Mouse (Mus musculus) frontal cortex, adult (tissue): ENCODE data around the gene Rbm5.

Experiments used
- ATAC-seq: cut with Nextera tagmentation; 2 replicates; pipeline ENCODE4 v1.9.2; 2017; ENCODE audit warnings: mild to moderate bottlenecking, moderate library complexity, mixed read lengths; ENCODE audit not compliant: low TSS enrichment

Rbm5 gene

DNA sequence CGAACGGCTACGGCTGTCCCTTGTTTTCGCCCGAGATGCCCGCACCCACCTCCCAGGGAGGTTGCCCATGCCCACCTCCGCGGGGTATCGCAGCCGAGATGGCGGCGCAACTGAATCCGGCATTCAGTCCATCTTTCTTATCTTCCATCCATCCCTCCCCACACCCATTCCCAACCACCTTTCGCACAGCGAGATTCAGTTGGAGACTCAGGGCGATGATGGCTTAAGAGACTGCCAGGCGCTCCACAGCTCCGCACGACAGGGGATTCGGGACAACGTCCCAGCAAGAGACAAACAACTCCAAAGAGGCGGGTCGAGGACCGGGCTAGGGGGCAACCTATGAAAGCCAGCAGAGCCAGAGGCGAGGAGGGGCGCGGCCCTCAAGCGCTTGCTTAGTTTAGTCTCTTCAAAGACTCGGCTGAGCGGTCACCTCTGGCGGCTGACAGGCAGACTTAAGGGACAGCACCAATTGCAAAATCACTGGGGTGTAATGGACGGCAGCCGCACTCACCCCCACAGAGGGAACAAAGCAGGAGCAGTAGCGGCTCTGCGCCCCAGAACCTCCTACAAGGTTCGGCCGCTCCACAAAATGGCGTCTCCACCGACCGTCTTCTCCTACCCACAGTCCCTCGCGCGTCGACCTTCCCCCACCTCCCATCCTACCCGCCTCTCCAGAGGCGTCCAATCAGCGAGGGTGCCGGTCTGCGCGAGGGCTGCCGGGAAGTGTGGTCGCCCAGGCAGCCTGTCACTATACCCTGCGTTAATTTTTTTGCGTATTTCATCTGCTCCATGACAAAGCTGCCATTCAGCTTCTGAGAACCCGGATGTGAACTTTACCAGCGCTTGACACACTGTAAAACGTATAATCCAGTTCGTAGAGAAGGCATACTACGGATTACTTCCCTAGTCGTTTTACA is at the start of gene Rbm5:
TSS of gene Rbm5 (minus strand) at position 623 of the 917 bp plus-strand sequence.
- ATAC-seq: peak; percentile 98

DNA sequence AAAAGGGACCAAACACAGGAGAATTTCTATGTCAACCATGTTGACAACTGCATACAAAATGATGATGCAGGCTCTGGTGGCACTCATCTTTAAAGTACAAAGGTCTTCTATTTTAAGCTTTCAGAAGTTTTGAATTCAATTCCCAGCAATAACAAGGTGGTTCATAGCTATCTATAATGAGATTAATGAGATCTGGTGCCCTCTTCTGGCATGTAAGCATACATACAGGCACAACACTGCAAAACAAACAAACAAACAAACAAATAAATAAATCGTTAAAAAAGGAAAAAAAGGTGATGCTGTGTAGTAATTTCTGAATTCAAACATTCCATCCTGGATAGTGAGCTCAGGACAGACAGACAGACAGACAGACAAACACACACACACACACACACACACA is 41.3 kb upstream of the Rbm5 start:
- no peak for ATAC-seq

DNA sequence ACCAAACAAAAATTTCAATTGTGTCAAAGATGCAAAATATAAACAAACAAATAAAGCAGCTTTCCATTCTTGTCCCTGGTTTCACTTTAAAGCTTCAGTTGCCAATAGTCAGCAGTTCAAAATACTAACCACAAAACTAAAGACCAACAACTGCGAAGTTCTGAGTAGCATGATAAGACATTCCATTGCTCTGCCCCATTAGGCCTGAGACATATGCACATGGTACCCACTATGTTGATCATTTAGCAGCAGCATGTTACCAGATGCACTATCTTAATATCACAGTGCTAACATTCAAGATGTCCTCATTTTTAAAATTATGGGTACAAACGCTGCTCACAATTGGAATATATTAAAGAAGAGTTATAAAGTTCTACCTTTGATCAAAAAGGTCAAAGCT is 40.2 kb upstream of the Rbm5 start:
- ATAC-seq: no peak

DNA sequence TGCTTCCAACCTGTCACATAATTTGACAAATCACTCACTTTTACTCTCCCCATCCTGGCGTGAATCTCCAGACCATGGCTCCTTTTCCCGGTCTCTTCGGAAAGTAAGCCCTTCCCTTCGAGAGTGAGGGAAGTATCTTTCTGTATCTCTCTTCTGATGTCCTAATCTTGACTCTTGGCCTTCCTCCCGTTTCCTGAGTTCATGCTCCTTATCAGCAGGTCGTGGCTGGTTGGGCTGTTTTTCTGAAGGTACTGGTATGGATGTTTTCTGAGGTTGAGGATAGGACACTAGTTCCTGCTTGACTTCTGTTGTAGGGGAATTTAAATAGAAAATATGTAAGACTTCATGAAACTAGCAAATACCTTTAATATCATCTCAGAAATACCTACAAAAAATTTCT is 20.9 kb upstream of the Rbm5 start:
- no peak for ATAC-seq

DNA sequence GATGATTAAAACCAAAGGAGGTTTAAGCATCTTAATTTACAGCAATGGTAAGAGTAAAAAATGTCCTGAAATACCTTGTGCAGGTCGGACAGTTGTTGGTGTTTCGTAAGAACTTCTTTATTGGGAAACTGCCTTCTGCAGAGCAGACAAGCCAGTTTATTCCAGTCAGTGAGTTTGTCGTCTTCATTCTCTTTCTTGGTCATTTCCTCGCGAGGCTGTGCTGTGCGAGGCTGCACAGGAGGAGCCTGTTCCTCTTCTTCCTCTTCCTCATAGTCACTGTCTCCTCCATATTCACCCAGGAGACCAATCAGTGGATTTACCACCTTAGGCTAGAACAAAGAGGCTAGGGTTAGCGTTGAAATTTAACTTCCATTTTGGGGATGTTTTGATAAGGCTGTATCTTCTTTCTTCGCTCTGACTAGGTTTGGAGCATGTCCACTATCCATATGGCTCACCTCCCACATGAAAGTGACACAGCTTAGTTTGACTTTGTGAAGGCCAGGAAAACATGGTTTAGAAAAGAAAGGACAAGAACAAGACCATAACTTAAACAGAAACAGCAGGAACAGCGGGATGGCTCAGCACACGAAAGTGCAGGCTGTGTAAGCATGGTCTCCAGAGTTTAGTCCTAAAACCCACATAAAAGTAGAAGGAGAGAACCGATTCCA is 11.9 kb upstream of the Rbm5 start:
- peak; percentile 66 for ATAC-seq

DNA sequence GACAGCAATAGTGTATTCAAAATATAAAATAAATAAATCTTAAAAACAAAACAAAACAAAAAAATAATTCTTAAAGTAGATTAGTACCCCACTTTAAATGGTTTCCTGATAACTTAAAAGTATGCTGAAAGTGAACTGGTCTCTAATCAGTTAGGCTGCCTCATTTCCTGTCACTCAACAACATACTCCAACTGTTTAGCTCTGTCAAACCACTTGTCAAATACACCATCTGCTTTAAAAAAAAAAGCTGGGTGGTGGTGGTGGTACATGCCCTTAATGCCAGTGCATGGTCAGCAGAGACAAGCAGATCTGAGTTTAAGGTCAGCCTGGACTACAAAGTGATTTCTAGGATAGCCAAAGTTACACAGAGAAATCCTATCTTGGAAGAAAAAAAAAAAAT is 6.0 kb upstream of the Rbm5 start:
- ATAC-seq: no peak

DNA sequence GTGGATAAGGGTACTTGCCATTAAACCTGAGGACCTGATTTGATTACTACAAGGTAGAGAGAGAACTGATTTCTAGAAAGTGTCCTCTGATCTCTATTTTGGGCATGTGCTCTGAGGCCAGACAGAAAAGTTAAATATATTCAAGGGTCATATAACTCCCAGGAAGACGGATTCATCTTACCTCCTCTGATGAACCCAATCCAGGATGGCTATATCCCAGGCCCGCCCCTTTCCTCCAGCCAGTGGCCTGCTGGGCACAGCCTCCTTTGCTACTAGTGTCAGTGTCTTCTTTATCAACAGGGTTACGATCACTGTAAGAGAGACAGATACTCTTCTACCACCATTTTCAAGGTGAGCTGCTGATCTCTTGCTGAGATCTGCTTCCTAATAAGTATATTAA is 3.6 kb upstream of the Rbm5 start:
- no peak for ATAC-seq

DNA sequence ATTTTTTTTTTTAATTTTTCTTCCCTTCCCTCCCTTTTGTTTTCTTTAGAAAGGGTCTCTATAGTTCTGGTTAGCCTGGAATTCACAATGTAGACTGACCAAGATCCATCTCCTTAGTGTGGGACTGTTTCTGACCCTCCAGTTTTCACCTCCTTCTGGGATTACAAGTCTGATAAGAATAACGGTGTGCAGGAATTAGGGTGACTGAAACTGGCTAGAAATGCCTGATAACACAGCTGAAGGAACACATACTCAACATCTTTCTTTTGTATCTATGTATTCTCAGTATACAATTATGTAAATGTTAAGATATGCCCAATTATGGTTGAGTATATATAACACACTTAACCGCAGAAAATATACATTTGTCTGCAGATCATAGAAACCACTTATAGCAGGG is 986 bp upstream of the Rbm5 start:
- ATAC-seq: no peak

DNA sequence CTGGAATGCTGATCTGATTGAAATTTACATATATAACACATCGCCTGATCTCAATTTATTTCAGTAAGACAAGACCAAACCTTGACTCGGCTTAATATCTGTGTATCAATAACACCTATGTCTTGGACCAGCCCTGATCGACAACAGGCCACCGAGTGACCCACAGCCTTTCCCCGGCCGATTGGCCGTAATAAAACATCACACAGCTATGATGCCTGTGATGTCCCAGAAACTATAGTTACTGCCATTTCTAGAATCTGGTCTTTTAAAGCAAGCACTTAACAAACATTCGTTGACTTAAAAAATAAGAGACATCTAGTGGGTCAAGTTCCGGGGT is 791 bp downstream of the Rbm5 start:
- no peak for ATAC-seq

DNA sequence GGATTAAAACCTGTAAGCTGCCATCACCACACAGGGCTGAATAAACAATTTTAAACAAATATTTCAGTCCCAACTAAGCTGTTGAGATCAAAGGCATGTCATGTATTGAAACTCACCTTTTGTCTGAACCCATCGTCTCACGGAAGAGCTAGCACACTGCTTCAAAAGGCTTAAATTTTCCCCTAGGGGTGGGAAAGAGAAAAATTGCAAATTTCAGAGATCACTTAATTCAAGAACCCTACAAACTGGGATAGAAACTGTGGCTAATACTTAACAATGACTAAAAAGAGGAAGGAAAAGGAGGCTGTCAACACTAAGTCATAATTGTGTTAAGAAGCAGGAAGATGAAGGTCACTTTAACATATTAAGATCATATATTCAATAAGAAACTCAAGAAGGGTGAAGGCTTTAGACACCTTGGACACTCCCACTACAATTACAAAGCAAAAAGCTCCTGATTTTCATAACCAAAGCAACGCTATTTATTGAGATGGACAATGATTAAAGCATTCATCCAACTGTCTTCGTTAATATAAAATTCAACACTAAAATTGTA is 1.3 kb downstream of the Rbm5 start:
- ATAC-seq: no peak

DNA sequence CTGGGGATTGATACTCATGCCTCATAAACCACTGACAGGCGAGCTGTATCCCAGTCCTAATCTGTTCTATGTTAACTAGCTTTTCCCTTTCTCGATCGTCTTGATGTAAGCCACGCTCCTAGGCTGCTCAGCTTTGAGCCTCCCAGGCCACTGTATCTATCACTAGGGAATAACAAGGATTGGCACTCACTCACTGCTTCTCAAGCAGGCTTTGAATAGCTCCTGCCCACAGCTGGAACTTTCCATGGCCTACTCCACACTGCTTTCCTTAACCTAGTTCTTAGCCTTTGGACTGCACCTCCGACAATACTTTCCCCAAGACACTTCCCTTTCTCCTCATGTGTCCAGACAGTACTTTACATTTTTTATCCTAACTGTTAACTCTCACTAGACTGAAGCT is 1.9 kb downstream of the Rbm5 start:
- ATAC-seq: no peak

DNA sequence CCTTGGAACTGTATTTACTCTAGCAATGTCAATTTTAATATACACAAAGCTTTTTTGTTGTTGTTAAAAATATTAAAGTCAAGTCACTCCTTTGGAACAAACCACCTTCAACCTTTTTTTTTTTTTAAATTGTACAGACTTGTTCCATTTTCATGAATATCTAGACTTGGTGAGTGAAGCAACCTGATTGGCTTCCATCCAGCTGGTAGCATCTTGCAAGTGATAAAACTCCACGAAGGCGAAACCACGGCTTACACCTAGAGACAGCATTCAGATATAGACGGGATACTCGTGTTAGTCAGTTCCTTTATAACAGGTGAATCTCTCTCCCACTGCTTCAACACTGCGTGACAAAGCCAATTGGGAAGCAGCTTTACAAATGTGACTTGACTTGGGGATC is 11.2 kb downstream of the Rbm5 start:
- no peak for ATAC-seq

DNA sequence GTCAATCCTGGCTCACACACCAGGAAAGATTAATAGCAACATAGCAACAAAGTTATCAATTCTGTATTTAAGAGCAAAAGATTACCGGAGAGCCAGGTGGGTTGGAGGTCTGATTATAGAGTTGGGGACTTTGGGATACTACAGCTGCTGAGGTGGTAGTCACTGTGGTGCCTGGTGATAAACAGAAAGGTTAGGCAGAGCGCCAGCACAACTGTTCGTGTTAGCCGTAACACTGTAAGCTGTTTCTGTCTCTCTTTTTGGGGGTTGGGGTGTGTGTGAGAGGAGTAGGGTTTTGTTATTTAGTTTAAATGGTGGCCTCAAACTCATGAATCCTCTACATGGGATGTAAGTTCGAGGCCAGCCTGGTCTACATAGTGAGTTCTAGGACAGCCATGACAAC is 20.4 kb downstream of the Rbm5 start:
- ATAC-seq: no peak

DNA sequence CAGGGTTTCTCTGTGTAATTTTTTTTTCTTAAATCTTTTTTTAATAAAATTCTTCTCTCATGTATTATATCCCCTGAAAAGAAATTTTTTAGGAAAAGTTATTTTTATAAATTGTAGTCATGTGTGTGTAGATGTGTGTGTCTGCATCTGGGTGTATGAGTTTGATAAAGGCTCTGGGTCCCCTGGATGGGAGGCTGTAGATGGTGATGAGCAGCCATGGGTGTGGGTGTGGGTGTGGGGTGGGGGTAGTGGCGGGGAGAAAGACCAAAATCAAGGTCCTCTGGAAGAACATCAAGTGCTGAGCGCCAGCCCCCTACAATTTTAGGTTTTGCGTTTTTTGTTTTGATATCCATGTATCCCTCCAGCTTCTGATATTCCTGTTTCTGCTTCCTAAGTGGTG is 22.7 kb downstream of the Rbm5 start:
- no peak for ATAC-seq

DNA sequence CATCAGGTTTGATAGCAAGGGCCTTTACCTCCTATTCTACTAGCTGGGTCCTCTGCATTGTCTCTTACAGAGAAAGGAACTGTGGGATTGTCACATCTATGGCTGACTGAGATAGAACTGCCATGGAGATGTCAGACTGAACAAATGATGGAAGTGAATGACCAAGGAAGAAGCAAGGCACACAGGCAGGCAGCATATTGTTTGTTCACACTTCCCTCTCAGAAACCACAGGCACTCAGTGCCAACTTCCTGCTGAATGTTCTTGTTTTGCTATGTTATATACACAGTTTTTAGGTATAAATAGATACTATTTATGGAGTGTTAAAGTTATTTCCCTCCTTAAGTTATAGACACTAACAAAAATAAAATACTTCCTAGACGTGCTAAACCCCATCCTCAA is 23.5 kb downstream of the Rbm5 start:
- no peak for ATAC-seq

DNA sequence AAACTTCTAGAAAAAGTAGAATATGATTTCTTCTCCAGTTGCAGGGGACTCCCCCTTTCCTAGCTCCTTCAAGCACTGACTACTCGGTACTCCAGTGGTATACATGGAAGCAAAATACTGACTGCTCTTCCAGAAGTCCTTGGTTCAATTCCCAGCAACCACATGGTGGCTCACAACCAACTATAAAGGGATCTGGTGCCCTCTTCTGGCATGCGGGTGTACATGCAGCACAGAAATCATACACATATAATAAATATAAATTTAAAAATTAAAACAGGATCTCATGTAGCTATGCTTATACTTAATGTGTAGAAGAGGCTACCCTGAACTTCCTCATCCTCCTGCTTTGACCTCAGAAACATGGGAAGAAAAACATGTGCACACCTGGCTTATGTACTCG is 24.1 kb downstream of the Rbm5 start:
- ATAC-seq: no peak

DNA sequence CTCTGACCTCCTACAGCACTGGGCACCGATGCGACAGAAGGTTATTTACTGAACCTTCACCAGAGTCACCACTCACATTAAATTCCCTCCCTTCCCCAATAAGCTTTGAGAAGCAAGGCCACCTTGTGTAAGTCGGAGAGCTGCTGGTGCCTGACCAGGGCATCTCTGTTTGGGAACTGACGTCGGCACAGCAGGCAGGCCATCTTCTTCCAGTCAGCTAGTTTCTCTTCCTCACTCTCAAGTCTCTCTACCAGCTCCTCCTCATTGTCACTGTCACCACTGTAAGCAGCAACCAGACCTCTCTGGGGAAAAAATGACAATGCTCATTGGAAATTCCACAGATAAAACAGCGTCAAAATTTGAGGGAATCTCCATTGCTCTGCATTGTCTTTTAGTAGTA is 26.7 kb downstream of the Rbm5 start:
- ATAC-seq: no peak

DNA sequence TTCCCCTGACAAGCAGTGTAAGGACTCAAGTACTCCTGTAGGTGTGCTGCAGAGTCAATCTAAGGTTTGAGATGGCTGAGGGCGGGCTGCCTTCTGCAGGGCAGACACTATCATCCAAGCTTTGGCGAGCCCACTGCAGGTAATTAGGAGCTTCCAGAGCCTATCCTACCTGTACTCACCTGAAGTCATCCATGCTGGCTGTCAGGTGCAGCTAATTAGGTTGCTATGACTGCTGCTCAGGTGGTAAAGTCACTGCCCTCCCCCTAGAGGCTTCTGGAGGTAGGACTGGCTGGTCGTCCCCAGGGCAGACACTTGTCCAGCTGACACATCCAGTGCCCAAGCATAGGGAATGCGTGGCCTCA is 32.0 kb downstream of the Rbm5 start:
- peak; percentile 27; the same call in 1 of the 2 replicates for ATAC-seq

DNA sequence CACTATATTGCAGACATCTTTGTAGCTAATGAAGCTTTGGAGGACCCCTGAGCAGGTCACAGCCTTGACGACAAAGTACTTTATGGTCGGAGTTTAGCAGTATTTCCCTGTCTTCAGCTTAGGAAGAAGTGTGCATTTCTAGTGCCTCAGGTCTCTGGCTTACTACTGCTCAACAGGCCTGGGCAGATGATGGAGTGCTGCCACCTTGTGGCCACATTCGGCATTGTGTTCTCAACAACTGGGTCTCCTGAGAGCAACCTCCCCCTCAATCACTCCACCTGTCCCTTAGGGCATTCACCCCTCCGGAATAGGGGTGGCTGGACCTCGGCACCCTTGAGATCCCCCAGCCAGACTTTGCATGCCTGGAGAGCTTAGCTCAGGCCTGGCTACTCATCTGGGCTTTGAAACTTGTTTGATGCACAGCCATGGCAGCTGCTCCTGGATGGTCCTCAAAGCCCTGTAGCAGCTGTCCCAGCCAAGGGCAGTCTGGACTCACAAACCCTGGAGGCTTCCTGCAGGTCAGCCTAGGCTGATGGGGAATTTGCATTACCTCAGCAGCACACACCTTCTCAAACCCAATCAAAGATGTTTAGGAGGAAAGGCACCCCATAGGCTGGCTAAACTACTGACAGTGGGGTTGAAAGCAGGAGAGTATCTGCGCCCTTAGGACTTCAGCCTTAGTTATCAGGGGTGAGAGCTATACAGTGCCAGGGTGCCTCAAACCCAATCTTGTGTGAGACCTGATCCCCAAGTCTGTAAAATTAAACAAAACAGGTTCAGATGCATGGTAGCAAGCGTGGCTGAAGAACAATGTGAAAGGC is 32.6 kb downstream of the Rbm5 start:
- peak; percentile 74 for ATAC-seq

DNA sequence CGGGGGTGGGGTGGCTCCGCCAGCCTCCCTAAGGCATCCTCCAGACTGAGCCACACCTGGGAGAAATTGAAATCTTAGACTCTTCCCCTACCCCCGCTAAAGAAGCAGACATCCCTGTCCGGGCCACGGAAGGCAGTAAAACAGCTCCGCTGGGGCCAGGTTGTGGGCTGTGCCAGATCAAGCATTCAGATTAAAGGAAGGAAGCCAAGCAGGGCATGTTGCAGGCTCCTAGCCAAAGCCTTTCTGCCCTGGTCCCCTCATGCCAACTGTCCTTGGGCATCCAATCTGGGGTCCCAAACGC is 34.7 kb downstream of the Rbm5 start:
- ATAC-seq: no peak

DNA sequence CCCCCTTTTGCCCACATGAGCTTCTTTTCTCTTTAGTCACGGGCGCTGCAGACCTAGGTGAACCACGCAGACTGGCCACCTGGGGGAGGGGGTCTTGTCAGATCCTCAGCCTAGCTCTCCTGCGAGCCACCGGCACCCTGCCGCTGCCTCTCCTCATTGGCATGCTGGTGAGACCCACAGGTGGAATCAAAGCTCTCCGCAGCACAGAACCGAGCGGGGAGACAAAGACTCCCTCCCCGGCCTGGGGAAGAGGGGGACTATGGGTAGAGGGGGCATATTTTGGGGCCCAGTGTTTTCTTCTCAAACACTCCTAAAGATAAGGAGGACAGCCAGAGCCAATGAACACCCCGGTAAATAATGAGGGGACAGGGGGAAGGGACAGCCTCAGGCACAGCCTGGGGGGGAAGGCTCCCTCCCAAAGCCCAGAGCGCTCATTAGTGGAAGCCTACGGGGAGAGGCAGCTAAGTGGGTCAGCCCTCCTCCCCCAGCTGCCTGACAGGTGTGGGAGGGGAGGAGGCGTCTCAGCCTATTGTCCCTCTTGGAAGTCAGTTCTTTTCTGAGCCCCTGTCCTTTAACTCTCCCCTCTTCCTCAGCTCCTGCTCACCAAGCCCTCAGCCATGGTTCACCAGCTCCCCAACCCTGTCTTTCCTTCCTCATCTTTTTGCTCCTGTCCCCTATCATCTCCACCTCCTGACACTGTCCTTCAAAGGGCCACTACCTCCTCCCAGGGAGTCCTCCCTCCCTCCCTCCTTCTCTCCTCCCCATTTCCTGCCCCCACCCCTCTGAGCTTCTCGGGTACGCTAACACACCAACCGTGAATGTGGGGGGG is 35.2 kb downstream of the Rbm5 start:
- ATAC-seq: no peak

DNA sequence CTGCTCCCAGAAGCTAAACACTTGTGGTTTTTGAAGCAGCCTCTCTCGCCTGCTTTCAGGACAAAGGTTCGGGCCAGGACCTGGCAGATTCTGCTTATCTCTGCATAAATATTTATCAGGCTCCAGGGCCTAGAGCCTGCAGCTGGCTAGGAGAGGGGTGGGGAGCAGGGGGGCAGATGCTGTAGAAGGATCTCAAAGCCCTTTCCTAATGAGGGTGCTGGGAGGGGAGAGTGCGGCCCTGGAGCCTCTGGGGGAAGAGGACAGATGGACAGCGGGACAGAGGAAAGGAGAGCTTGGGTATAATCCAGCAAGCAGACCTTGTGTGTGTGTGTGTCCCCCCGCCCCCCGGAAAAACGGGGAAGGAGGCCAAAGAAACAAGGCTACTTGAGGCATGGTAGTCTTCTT is 36.2 kb downstream of the Rbm5 start:
- no peak for ATAC-seq
